Mouse (Mus musculus) ES-Bruce4 (cell line): ENCODE results near the gene Ppp1r11.

Source experiments
- CTCF ChIP-seq: IDR thresholded peaks from one replicate; pipeline ENCODE4 v1.8.1; 2011; ENCODE audit warnings: low read depth, low read length
- POLR2A ChIP-seq: IDR thresholded peaks from one replicate; pipeline ENCODE4 v1.8.1; 2011; ENCODE audit warnings: low read length; ENCODE audit not compliant: insufficient read depth

- TF ChIP-seq CTCF (no peak), POLR2A (no peak)
These were observed 37.9 kb upstream of the Ppp1r11 start, which contains the start of gene H2-M5 for GRCm38 (mm10) chr17:36989437-36989836.
